Mouse (Mus musculus): ENCODE data around the gene R3hdm2. TPM values are rescaled to one million over a fixed set of nuclear protein-coding genes. Genes with fewer than 3 reads are reported as not detected.

The R3hdm2 gene
- polyA plus RNA-seq, 1 experiment: 63.4 TPM

DNA sequence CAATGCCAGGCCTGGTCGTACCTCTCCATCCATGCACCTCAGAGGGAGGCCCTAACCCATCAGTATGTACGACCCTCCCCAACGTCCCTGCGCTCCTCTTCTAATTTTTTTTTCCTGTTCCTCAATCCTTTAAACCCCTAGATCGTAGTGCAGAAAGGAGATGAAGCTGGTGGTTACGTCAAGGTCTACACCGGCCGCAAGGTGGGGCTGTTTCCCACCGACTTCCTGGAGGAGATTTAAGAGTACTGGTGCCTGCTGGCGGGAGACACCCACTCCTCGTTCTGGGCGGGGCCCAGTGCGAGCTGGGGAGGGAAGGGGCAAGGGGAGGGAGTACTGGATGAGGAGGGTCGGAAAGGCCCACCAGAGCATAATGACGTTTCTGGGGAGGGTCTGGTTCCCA, 128.1 kb downstream of the R3hdm2 start:
- Histone ChIP-seq H3K79me2 (ENCODE audit: control insufficient read depth, insufficient read depth) (no peaks in the 10 kb centered on the region), H3K4me3 (no peak overlapping the region), H3K36me3 (ENCODE audit: control insufficient read depth, insufficient read depth) (peaks cover 5% of the 10 kb centered on the region), H3ac (ENCODE audit: control insufficient read depth, insufficient read length) (no peak overlapping the region), H3K27me3 (ENCODE audit: control insufficient read depth, insufficient read depth, insufficient read length) (no peaks in the 10 kb centered on the region), H3K4me2 (ENCODE audit: low read depth) (peak overlapping the region; percentile 57)
- TF ChIP-seq MYOG (IDR thresholded peaks at IDR 0.05; ENCODE audit: control insufficient read depth in 1 of 3, insufficient read depth in 1 of 3, insufficient read length in 2 of 3, low read depth in 2 of 3) (no peak), SRF (IDR thresholded peaks at IDR 0.05; ENCODE audit: control insufficient read depth, insufficient read length, low read depth) (no peak)

DNA sequence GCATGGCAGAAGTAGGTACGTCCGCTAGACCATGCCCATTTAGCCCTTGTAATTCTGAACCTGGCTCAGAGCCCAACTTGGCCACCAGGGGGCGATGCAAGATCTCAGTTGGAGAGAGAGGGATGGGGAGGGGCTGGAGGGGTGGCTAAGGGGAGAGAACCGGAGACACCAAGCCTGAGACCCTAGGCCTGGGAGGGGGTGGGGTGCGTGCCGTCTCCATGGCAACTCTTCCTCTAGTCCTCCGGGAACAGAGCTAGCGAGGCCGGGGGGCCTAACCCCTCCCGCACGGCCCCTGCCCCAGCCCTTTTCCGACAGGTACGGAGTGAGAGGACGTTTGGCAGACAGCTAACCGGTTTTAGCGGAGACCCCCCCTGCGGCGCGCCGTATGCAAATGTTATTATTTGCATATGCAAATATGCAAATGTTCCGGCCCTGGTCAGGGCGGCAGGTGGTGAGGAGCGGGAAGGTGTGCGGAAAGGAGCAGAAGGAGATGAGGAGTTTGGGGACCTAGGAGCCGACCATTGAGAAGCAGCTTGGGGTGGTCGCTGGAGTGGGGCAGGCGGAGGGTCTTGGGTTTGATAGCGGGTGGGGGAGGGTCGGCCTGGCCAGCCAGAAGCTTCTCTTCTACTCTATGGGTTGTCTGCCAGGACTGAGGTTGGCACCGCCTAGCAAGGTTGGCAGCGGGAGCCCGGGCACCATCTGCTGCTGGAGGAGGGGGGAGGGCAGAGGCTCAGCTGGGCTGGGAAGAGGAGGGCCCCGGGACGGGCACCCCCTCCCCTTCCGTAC, 129.1 kb downstream of the R3hdm2 start:
- Histone ChIP-seq H3K79me2 (ENCODE audit: control insufficient read depth, insufficient read depth) (no peaks in the 10 kb centered on the region), H3K36me3 (ENCODE audit: control insufficient read depth, insufficient read depth) (peaks cover 1% of the 10 kb centered on the region), H3K4me2 (ENCODE audit: low read depth) (peak overlapping the region; percentile 57), H3K27me3 (ENCODE audit: control insufficient read depth, insufficient read depth, insufficient read length) (no peaks in the 10 kb centered on the region), H3ac (ENCODE audit: control insufficient read depth, insufficient read length) (no peak overlapping the region), H3K4me3 (no peak overlapping the region)
- TF ChIP-seq REST (IDR thresholded peaks at IDR 0.05; ENCODE audit: insufficient read depth, insufficient read length): no peak
- peak in 1 of 3 experiments; percentile 10 for TF ChIP-seq MYOG (IDR thresholded peaks at IDR 0.05; ENCODE audit: control insufficient read depth in 1 of 3, insufficient read depth in 1 of 3, insufficient read length in 2 of 3, low read depth in 2 of 3)
- TF ChIP-seq USF1 (IDR thresholded peaks at IDR 0.05; ENCODE audit: low read depth): no peak

DNA sequence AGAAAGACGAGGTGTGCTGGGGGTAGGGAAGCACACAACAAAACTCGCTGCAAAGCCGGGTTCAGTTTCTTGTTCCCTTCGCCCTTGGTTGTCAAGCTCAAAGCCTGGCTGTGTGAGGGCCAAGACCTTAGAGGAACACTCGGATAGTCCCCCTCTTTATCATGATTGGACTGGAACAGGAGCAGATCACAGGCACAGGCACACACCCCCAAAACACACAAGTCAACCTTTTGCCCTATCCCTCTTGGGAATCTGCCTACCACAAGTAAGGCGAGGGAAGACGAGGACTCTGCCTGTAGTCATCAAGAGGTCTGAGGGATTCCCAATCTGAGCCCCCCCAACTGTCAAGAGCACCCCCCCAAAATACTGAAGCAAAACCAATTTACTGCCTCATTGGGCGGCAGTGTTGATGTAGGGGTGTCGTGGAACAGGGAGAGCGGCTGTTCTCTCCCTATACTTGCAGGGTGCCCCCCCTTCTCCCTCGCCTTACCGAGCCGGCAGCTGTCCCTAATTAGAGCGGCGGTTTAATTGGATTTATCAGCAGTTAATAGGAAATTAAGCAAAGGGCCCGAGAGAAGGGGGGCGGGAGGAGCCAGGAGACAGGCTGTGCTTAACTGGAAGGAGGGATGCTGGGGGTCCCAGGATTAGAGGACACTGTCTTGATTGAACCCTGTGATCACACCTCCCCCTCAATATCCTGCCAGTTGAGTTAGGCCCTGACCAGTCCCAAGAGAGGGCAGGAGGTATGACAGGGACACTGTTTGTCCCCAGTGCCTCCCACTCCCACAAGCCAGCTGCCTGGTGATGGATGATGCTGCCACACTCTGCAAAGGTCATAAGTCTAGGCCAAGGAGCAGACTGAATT, 129.9 kb downstream of the R3hdm2 start:
- TF ChIP-seq MYOD1 (IDR thresholded peaks at IDR 0.05; ENCODE audit: control insufficient read depth in 1 of 3, insufficient read length in 2 of 3, low read depth in 2 of 3): no peak
- TF ChIP-seq TCF12 (IDR thresholded peaks at IDR 0.05; ENCODE audit: insufficient read depth, poor library complexity, severe bottlenecking): no peak
- no peak for TF ChIP-seq MAX (IDR thresholded peaks at IDR 0.05; ENCODE audit: low read depth)
- TF ChIP-seq E2F4 (IDR thresholded peaks at IDR 0.05; ENCODE audit: insufficient read depth): no peak
- no peak for TF ChIP-seq POLR2AphosphoS2 (IDR thresholded peaks at IDR 0.05; ENCODE audit: insufficient read length, low read depth)
- TF ChIP-seq SRF (IDR thresholded peaks at IDR 0.05; ENCODE audit: control insufficient read depth, insufficient read length, low read depth): no peak
- TF ChIP-seq MYOG (IDR thresholded peaks at IDR 0.05; ENCODE audit: control insufficient read depth in 1 of 3, insufficient read depth in 1 of 3, insufficient read length in 2 of 3, low read depth in 2 of 3): no peak
- no peak for TF ChIP-seq REST (IDR thresholded peaks at IDR 0.05; ENCODE audit: insufficient read depth, insufficient read length)
- TF ChIP-seq USF1 (IDR thresholded peaks at IDR 0.05; ENCODE audit: low read depth): no peak
- no peak for TF ChIP-seq CEBPB (IDR thresholded peaks at IDR 0.05; ENCODE audit: insufficient read depth, poor library complexity, severe bottlenecking)
- no peak for TF ChIP-seq TCF3 (IDR thresholded peaks at IDR 0.05; ENCODE audit: insufficient read length, low read depth)
- TF ChIP-seq POLR2A (IDR thresholded peaks at IDR 0.05; ENCODE audit: insufficient read length, low read depth): no peak
- no peaks in the 10 kb centered on the region for H3K27me3 ChIP-seq (ENCODE audit: control insufficient read depth, insufficient read depth, insufficient read length)
- H3K4me3 ChIP-seq: no peak overlapping the region
- no peak overlapping the region for H3ac ChIP-seq (ENCODE audit: control insufficient read depth, insufficient read length)
- no peak overlapping the region for H3K4me2 ChIP-seq (ENCODE audit: low read depth)
- no peaks in the 10 kb centered on the region for H3K36me3 ChIP-seq (ENCODE audit: control insufficient read depth, insufficient read depth)
- no peaks in the 10 kb centered on the region for H3K79me2 ChIP-seq (ENCODE audit: control insufficient read depth, insufficient read depth)

DNA sequence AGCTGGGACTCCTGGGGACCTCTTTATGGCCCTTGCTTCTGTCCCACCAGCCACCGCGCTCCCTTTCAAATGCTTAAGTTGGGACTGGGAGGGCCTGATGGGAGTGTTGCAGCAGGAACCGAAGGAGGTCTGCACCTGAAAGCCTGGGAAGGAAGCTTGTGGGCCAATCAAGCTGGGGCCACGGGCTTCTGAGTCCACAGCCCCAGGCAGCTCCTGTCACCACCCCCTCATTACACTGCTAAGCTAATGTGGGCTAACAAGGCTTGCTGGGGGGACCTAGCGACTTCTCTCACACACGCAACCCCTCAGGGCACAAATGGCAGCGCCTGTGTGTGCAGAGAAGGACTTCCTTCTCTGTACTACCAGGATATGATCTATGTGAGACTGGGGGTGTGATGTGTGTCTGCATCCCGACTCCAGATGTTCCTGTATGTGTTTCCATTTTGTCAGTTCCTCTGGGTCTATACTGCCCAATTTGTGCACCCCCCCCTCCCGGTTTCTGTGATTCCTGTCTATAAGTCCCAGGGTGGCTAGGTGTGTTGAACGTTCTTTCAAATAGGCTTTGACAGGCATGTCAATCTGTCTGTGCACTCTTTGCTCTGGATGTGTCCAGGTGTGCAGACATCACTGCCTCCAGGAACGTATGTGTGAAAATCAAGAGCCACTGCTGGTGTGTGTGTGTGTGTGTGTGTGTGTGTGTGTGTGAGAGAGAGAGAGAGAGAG, 130.9 kb downstream of the R3hdm2 start:
- no peaks in the 10 kb centered on the region for H3K79me2 ChIP-seq (ENCODE audit: control insufficient read depth, insufficient read depth)
- no peaks in the 10 kb centered on the region for H3K27me3 ChIP-seq (ENCODE audit: control insufficient read depth, insufficient read depth, insufficient read length)
- peak overlapping the region; percentile 30 for H3ac ChIP-seq (ENCODE audit: control insufficient read depth, insufficient read length)
- no peaks in the 10 kb centered on the region for H3K36me3 ChIP-seq (ENCODE audit: control insufficient read depth, insufficient read depth)
- H3K4me2 ChIP-seq (ENCODE audit: low read depth): peak overlapping the region; percentile 100
- TF ChIP-seq MAX (IDR thresholded peaks at IDR 0.05; ENCODE audit: low read depth) (no peak), SRF (IDR thresholded peaks at IDR 0.05; ENCODE audit: control insufficient read depth, insufficient read length, low read depth) (no peak), POLR2AphosphoS2 (IDR thresholded peaks at IDR 0.05; ENCODE audit: insufficient read length, low read depth) (no peak), CEBPB (IDR thresholded peaks at IDR 0.05; ENCODE audit: insufficient read depth, poor library complexity, severe bottlenecking) (no peak), TCF3 (IDR thresholded peaks at IDR 0.05; ENCODE audit: insufficient read length, low read depth) (no peak), MYOD1 (IDR thresholded peaks at IDR 0.05; ENCODE audit: control insufficient read depth in 1 of 3, insufficient read length in 2 of 3, low read depth in 2 of 3) (no peak), POLR2A (IDR thresholded peaks at IDR 0.05; ENCODE audit: insufficient read length, low read depth) (no peak), USF1 (IDR thresholded peaks at IDR 0.05; ENCODE audit: low read depth) (no peak), E2F4 (IDR thresholded peaks at IDR 0.05; ENCODE audit: insufficient read depth) (no peak)
- peak overlapping the region; percentile 71 for H3K4me3 ChIP-seq

All from myocyte (in vitro differentiated cells).